Mouse (Mus musculus) liver, adult 2 months (tissue): ENCODE results near the gene Stxbp1. TPM values are rescaled to one million over a fixed set of nuclear protein-coding genes. Genes with fewer than 3 reads are reported as not detected.

Experiments used
- DNase-seq: peaks from one replicate; pipeline ENCODE4 v3.0.0-alpha.2; 2011; ENCODE audit warnings: low read depth, low spot score; ENCODE audit errors: extremely low read depth
- H3K27ac ChIP-seq: fragments of 200-500 bp; replicated peaks from 2 replicates; pipeline ENCODE4 v1.5.1; 2012; ENCODE audit warnings: low read depth, mild to moderate bottlenecking, control low read depth, inconsistent platforms, low read length; ENCODE audit not compliant: insufficient read depth
- H3K27me3 ChIP-seq: fragments of 200-500 bp; 2 replicates; pipeline ENCODE4 v1.6.1; 2012; ENCODE audit warnings: mild to moderate bottlenecking, moderate library complexity, low read length, inconsistent platforms; ENCODE audit not compliant: control insufficient read depth, insufficient read depth
- H3K36me3 ChIP-seq: fragments of 200-500 bp; 2 replicates; pipeline ENCODE4 v1.6.1; 2012; ENCODE audit warnings: low read length, inconsistent platforms; ENCODE audit not compliant: control insufficient read depth, insufficient read depth
- H3K4me1 ChIP-seq: fragments of 200-500 bp; 2 replicates; pipeline ENCODE4 v1.6.1; 2011; ENCODE audit warnings: low read length; ENCODE audit not compliant: control insufficient read depth, insufficient read depth
- H3K4me3 ChIP-seq: fragments of 200-500 bp; 2 replicates; pipeline ENCODE4 v1.5.1; 2011; ENCODE audit warnings: low read depth, mild to moderate bottlenecking, control low read depth, low read length, moderate library complexity; ENCODE audit not compliant: insufficient read depth
- H3K79me2 ChIP-seq: fragments of 200-500 bp; 2 replicates; pipeline ENCODE4 v1.6.1; 2012; ENCODE audit warnings: inconsistent platforms, mild to moderate bottlenecking, low read length, moderate library complexity; ENCODE audit not compliant: control insufficient read depth, insufficient read depth
- H3K9ac ChIP-seq: fragments of 200-500 bp; 2 replicates; pipeline ENCODE4 v1.6.1; 2012; ENCODE audit warnings: low read depth, mild to moderate bottlenecking, control low read depth, inconsistent platforms, low read length
- CTCF ChIP-seq: fragments of 200-500 bp; IDR thresholded peaks from 2 replicates; pipeline ENCODE4 v1.5.1; 2011; ENCODE audit warnings: low read depth, low read length, control low read depth
- POLR2A ChIP-seq: fragments of 200-500 bp; IDR thresholded peaks from 2 replicates; pipeline ENCODE4 v1.6.1; 2011; ENCODE audit warnings: low read length, control low read depth; ENCODE audit not compliant: insufficient read depth; ENCODE audit errors: extremely low read depth
- WGBS: fragments of 180-500 bp; shearing (Covaris S2); methylation state at CpG from one replicate; pipeline ENCODE4 v1.1.7; 2018; 5-methylcytosine and 5-hydroxymethylcytosine counted together
- polyA plus RNA-seq: library from polyadenylated mRNA; depleted of rRNA; stranded (reverse); fragments of >200 nt; gene quantifications from 2 replicates; pipeline ENCODE4 v1.2.3, GENCODE M21; 2012
- total RNA-seq: library from RNA; depleted of rRNA; stranded (reverse); fragments of >200 nt; gene quantifications from 2 replicates; pipeline ENCODE4 v1.2.3, GENCODE M21; 2014

The Stxbp1 gene
- total and polyA plus RNA-seq, 2 experiments: 0.74 to 1.6 TPM

DNA sequence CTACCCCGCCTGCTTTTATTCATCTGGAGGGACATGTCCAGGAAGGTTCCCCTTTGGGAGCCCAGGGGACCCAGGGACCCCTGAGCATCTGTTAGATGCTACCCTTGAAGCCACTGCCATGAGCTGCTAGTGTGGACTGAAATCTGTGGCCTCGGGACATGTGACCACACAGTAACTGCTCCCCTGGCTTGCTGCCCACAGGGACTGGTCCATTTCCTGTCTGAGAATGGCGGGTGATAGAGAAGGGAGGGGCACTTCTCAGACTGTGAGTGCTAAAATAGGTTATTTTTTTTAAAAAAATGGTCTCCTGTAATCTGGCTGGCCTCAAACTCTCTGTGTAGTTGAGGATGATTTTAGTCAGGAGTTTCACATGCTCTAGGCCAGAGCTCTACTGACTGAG, 34.7 kb upstream of the Stxbp1 start:
- Histone ChIP-seq H3K79me2 (no peaks in the 10 kb centered on the region; the same call in 1 of the 2 replicates), H3K27ac (peak overlapping the region; percentile 49), H3K4me1 (peaks cover 2% of the 10 kb centered on the region; the same call in 1 of the 2 replicates), H3K36me3 (no peaks in the 10 kb centered on the region), H3K9ac (no peak overlapping the region), H3K27me3 (peaks cover under 1% of the 10 kb centered on the region; the same call in 1 of the 2 replicates), H3K4me3 (no peak overlapping the region)
- TF ChIP-seq CTCF (no peak), POLR2A (no peak)
- DNase-seq: peak; percentile 31
- 43% methylated on average over 3 of the region's 3 CpGs for WGBS

DNA sequence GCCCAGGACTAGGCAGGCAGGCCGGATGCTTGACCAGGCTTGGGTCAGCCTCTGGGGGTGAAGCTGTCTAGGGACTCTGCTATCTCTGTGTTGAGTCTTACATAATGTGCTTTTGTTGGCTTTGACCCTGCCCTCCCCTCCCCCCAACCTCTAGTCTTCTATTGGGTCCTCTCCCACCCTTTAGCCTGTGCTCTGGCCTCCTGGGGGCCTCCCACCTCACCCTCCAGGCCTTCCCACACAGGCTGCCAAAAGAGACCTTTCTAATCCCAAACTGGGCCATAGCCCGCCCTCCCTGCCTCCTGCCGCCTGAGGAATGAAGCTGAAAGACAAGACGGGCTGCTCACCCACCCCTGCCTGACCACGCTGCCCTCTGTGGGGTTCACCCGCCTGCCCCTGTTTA, 34.0 kb upstream of the Stxbp1 start:
- peaks cover 2% of the 10 kb centered on the region; the same call in 1 of the 2 replicates for H3K27me3 ChIP-seq
- no peaks in the 10 kb centered on the region for H3K36me3 ChIP-seq
- H3K27ac ChIP-seq: peak overlapping the region; percentile 49
- DNase-seq: no peak
- H3K4me1 ChIP-seq: peaks cover 2% of the 10 kb centered on the region; the same call in 1 of the 2 replicates
- WGBS: 78% methylated on average over 6 of the region's 6 CpGs
- H3K4me3 ChIP-seq: no peak overlapping the region
- TF ChIP-seq POLR2A (no peak), CTCF (no peak)
- H3K9ac ChIP-seq: no peak overlapping the region
- no peaks in the 10 kb centered on the region; the same call in 1 of the 2 replicates for H3K79me2 ChIP-seq

DNA sequence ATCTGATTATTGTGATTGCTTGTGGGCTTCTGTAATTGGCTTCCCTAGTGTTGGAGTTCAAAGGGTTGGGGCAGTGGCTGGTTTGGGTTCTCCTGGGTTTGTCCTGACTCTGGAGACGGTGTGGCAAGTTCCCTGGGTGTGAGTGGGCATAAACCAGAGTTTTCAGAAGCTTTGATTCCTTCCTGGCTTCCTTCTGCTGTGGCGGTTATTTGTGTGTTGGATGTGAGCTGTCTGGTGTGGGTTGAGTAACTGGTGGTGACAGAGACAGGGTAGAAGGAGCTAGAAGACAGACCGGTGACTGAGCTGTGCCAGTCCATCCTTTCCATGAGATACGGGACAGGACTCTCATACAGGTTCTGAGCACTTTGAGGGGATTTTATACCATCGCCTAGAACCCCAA, 32.5 kb upstream of the Stxbp1 start:
- Histone ChIP-seq H3K27me3 (peaks cover 2% of the 10 kb centered on the region; the same call in 1 of the 2 replicates), H3K79me2 (no peaks in the 10 kb centered on the region), H3K36me3 (no peaks in the 10 kb centered on the region), H3K4me1 (peaks cover 5% of the 10 kb centered on the region; the same call in 1 of the 2 replicates), H3K9ac (no peak overlapping the region), H3K27ac (no peak overlapping the region), H3K4me3 (no peak overlapping the region)
- no peak for DNase-seq
- no peak for TF ChIP-seq POLR2A
- no peak for TF ChIP-seq CTCF
- WGBS: 89% methylated on average over 5 of the region's 5 CpGs

DNA sequence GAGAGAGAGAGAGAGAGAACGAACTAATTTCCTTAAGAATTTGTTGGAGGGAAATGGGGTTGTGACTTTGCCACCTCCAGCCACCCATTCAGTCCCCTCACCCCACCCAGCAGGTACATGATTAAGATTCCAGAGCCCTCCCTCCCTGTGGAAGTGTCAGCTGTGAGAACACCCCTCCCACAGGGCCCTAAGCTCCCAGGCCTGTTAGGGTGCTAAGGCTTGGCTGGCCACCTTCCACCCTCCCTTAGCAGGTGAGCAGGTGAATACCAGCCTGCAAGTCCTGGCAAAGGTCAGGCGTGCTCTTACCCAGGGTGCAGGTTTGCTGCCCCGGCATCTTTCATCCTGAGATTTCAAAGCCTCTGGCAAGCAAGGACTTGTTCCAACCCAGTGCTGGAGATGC, 31.4 kb upstream of the Stxbp1 start:
- TF ChIP-seq POLR2A: no peak
- TF ChIP-seq CTCF: no peak
- peaks cover 2% of the 10 kb centered on the region; the same call in 1 of the 2 replicates for H3K27me3 ChIP-seq
- no peak for DNase-seq
- H3K36me3 ChIP-seq: no peaks in the 10 kb centered on the region
- 82% methylated on average over 3 of the region's 3 CpGs for WGBS
- no peaks in the 10 kb centered on the region for H3K79me2 ChIP-seq
- H3K4me3 ChIP-seq: no peak overlapping the region
- H3K9ac ChIP-seq: no peak overlapping the region
- H3K27ac ChIP-seq: no peak overlapping the region
- peaks cover 3% of the 10 kb centered on the region; the same call in 1 of the 2 replicates for H3K4me1 ChIP-seq

DNA sequence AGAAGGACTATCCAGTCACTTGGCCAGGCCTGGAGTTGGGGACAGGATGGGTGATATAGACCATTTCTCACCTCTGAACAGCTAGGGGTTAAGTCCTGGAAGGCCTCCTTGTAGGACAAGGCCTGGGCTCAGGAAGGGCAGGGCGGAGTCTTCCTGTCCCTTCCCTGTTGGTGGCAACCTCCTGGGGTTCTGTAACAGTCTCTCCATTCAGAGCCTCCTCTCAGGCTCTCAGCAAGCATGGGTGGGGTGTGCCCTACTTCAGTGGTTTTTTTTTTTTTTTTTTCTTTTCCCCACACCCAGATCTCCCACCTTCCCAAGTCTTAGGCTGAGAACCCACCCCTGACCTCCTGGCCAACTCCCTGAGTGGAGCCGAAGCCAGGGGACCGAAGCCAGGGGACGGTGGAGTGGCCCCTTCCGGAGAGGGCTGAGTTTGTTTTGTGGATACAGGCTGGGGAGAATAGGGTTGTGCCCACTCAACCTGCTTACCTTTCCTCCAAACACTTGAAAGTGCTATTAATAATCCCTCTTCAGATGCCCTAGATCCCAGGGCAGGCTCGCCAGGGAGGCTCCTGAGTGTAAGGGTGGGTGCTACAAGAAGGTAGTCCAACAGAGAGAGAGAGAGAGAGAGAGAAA, 30.8 kb upstream of the Stxbp1 start:
- no peak for TF ChIP-seq POLR2A
- no peak for TF ChIP-seq CTCF
- DNase-seq: no peak
- Histone ChIP-seq H3K27me3 (peaks cover 2% of the 10 kb centered on the region; the same call in 1 of the 2 replicates), H3K36me3 (no peaks in the 10 kb centered on the region), H3K27ac (0 out of 2 replicates have a peak overlapping the region, but pooled peaks have one; percentile 9), H3K4me3 (peak overlapping the region; percentile 25), H3K4me1 (peaks cover 3% of the 10 kb centered on the region; the same call in 1 of the 2 replicates), H3K9ac (0 out of 2 replicates have a peak overlapping the region, but pooled peaks have one; percentile 10), H3K79me2 (no peaks in the 10 kb centered on the region)
- 77% methylated on average over 6 of the region's 6 CpGs for WGBS

DNA sequence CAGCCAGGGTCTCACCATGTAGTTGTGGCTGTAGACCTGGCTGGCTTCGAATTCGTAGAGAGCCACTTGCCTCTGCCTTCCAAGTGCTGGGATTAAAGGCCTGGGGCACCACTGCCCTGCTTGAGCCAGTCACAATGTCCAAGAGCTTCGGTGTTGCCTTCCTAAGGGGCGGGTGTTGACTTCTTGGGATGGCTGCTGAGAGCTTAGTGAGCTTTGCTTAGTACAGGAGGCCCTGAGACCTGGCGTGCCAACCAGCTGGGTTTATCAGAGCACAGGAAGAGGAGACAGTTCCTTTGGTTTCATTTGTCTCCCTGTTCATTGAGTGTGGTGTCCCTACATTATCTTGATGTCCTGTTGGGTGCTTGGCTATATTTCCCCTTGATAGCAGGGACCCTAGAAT, 30.3 kb upstream of the Stxbp1 start:
- Histone ChIP-seq H3K27me3 (peaks cover 2% of the 10 kb centered on the region; the same call in 1 of the 2 replicates), H3K79me2 (no peaks in the 10 kb centered on the region), H3K9ac (peak overlapping the region; percentile 77; the same call in 1 of the 2 replicates), H3K36me3 (no peaks in the 10 kb centered on the region), H3K4me1 (peaks cover 3% of the 10 kb centered on the region; the same call in 1 of the 2 replicates), H3K4me3 (peak overlapping the region; percentile 65; the same call in 1 of the 2 replicates), H3K27ac (0 out of 2 replicates have a peak overlapping the region, but pooled peaks have one; percentile 8)
- 75% methylated on average over 5 of the region's 5 CpGs for WGBS
- DNase-seq: no peak
- TF ChIP-seq CTCF: no peak
- no peak for TF ChIP-seq POLR2A
